Mouse (Mus musculus): ENCODE data around the gene Ppig. TPM values are rescaled to one million over a fixed set of nuclear protein-coding genes. Genes with fewer than 3 reads are reported as not detected.
"Not testable (repeated sequence)": the region's sequence is repeated elsewhere in the genome, so short reads cannot be mapped to it uniquely, and the experiment has no call there.

Gene Ppig
- total RNA-seq (2015) (136 and 142 TPM in 2 replicates), total RNA-seq (2017) (70.5 and 131 TPM in 2 replicates)

DNA sequence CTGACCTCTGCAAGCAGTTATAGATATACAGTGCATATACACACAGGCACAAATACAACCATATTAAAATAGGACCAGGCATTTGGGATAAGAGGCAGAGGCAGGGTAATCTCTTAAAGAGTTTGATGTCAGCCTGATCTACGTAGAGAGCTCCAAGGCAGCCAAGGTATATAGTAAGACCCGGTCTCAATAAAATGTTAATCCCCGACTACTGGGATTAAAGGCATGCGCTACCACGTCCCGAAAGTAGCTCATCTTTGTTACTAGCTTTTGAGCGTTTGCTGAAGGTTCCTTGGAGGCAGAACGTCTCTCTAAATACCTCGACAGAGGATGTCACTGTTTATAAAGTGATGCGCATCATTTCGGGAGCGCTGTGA, at the start of gene Ppig:
TSS of gene Ppig (plus strand) at position 273 of the 377 bp plus-strand sequence.
- no peak; the same call in 1 of the 2 replicates for ATAC-seq (replicated peaks; ENCODE audit: poor library complexity)

DNA sequence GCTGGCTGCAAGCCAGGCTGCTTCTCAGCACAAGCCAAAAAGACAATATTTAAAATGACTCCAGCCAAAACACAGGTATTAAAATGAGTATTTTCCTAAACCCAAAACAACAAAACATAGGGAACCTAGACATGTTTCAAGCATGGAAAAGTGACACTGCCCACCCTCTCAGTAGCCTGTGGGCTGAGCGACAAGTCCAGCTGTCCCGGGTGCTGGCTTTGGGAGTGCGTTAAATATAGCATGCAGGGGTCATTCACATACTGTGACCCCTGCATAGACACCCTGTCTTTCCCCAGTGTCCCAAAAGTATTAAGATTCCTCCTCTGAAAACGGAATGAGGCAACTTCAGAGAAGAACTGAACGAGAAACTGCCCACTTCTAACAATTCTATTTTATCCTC, 48.6 kb upstream of the Ppig start:
- ATAC-seq (replicated peaks; ENCODE audit: poor library complexity): no peak

DNA sequence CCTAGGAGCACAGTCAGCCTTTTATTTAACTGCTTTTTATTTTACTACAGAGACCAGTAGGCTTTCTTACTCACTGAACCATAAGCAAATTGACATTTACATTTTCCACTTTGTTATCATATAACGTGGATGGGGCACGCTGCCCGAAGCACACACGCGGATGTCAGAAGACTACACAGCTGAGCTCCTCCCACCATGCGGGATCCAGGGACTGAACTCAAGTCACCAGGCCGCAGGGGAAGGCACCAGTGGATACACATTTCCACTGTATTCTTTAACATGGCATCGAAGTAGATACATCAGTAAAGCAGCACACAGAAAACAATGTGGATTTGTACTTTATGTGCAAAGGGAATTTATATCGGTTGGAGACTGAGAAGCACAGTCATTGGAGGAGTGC, 47.1 kb upstream of the Ppig start:
- ATAC-seq (replicated peaks; ENCODE audit: poor library complexity): no peak

DNA sequence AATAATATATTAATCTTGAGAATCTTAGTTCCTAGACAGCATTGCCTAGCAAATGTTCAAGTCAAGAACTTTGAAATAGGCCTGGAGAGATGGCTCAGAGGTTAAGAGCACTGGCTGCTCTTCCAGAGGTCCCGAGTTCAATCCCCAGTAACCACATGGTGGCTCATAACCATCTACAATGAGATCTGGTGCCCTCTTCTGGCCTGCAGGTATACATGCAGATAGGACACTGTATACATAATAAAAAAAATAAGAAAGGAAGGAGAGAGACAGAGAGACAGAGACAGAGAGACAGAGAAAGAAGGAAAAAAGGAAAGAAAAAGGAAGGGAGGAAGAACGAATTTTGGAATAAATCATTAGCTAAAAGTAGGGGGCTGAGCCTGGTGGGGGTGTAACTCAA, 45.6 kb upstream of the Ppig start:
- ATAC-seq (replicated peaks; ENCODE audit: poor library complexity): peak; percentile 60; the same call in 1 of the 2 replicates

DNA sequence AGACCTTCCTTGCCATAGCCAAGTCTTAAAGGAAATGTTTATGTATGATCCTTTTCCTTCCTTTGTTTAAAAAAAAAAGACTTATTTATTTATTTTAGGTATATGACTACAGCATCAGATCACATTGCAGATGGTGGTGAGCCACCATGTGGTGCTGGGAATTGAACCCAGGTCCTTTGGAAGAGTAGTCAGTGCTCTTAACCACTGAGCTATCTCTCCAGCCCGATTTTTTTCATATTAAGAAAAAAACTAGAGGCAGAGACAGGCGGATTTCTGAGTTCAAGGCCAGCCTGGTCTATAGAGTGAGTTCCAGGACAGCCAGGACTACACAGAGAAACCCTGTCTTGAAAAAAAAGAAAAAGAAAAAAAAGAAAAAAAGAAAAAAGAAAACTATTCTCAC, 45.1 kb upstream of the Ppig start:
- ATAC-seq (replicated peaks; ENCODE audit: poor library complexity): not testable (repeated sequence)

DNA sequence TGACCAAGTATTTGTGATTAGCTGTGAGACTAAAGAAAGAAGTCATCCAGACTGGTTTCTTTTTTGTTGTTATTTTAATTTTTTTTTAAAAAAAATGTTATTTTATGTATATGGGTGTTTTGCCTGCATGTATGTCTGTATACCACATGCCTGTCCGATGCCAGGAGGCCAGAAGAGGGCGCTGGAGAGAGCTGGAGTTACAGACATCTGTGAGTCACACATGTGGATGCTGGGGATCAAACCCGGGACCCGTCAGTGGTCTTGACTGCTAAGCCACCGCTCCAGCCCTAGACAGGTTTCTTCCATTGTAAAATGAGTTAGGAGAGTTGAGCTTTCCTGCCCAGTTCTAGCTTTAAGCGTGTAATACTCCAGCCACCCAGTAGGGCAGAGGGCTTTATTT, 42.4 kb upstream of the Ppig start:
- ATAC-seq (replicated peaks; ENCODE audit: poor library complexity): peak; percentile 52

DNA sequence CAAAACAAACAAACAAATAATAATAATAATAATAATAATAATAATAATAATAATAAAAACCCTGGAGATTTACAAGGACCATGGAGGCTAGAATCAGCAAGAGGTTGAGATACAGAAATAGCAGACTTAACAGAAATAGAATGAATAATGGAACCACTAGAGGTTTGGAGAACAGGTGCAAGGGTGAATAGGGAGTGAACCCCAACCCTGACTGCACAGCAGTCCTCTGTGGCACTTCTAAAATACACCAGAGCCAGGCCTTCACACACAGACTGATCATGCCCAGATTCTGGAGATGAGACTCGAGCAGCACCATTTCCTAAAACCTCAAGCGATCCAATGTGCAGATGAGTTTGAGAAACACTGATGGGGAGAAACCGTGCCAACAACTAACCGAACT, 40.4 kb upstream of the Ppig start:
- ATAC-seq (replicated peaks; ENCODE audit: poor library complexity): no peak

DNA sequence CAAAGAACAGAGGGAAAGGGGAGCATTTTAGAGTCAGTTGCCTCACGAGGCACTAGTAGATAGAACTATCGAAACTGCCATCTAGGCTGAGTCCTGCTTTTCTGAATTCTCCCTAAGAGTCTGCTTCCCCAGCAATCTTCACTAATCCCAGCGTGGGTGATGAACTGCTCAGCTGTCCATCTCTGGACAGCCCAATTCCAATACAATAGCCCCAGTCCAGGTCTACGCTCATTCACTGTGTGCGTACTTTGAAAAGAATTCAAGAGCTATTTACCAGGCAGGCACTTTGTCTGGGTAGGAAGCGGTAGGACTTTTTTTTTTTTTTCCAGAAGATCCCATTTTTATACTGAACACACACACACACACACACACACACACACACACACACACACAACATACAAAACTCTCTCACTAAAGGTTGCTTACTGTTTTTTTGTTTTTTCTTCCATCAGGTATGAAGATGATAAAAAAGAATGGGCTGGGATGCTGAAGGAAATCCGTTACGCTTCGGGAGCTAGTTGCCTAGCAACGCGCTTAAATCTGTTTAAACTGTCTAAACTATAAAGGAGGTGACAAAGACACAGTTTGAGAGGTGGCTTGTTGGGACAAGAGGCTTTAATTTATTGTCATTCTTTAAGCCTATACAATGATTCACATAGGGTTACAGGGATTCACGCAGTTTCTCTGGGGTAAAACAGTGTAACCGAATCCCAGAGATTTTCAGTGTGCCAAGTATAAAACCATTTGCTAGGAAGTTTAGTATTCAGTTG, 39.1 kb upstream of the Ppig start:
- ATAC-seq (replicated peaks; ENCODE audit: poor library complexity): no peak

DNA sequence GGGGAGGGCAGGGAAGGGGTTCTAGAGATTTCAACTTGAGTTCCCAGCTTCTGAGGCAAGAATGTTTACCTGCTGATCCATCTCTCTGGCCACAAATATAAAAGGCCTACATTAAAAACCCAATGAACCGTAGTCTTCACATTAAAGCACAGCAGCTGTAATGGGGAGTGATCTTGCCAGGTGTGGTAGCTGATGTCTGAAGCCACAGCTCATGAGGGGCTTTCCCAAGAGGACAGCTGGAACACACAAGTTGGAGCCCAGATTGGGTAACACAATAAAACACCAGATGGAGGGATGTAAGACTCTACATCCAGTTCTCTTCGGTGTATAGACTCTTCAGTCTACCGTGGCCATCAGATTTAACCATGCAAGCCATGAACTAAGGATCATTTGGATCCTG, 37.9 kb upstream of the Ppig start:
- no peak for ATAC-seq (replicated peaks; ENCODE audit: poor library complexity)

DNA sequence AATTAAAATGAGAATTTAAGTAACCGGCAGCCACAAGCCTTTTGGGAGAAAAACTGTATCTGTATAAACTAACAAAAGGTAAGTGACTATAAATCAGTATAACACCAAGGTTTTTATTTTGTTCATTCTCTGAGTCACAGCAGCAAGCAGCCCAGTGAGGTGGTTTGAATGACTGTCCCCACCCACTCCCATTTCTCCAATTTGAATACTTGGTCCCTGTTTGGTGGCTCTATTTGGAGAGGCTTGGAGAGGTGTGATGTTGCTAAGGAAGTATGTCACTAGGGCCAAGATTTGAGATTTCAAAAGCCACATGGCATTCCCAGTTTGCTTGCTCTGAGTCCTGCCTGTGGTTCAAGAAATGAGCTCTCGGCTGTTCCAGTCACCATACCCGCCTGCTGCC, 32.1 kb upstream of the Ppig start:
- ATAC-seq (replicated peaks; ENCODE audit: poor library complexity): no peak

DNA sequence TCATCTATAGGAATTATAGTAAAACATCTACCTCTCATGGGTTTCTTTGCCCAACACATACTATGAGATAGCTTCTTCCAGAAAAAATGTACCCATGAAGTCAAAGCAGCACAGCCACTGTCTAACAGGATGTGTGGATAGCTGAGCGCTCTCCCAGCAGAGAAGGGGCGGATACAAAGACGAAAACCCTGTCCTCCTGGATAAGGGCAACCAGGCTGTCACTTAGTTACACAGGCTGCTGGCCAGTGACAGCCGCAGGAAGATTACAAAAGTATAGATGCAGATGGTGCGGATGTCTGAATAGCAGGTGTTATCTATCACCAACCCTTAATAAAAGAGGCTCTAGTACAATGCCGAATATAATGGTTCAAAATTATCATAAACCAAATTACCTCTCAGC, 31.5 kb upstream of the Ppig start:
- ATAC-seq (replicated peaks; ENCODE audit: poor library complexity): no peak

DNA sequence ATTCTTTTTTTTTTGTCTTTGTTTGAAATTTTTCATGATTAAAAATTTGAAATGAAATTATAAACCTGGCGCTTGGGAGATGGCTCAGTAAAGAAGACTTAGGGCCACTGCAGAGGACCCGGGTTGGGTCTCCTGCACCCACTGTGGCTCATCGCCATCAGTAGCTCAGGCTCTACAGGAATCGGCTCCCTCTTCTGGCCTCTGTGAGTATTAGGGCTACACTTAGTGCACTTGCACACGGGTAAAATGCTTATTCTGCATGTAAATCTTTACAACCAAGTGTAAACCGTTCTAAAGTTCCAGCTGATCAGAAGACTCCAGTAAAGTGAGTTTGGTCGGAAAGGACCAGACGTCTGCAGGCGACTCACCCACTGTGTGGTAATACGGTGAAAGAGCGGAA, 28.8 kb upstream of the Ppig start:
- peak; percentile 71 for ATAC-seq (replicated peaks; ENCODE audit: poor library complexity)

DNA sequence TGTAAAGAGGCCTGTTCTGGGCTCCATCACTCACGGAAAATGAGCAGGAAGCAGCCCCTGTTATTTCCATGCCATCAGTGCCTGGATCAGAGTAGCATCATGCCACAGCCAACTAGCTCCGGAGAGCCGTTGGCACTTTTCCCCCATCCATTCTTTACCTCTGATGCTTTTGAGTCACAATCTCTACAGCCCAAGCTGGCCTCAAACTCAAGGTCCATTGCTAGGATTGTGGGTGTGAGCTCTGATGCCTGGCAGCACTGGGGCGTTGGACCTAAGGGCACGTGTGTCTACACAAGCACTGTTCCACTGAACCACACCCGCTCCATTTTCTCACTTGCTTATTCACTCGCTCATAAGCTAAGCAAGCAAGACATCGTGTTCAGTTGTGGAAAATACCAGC, 21.9 kb upstream of the Ppig start:
- no peak for ATAC-seq (replicated peaks; ENCODE audit: poor library complexity)

DNA sequence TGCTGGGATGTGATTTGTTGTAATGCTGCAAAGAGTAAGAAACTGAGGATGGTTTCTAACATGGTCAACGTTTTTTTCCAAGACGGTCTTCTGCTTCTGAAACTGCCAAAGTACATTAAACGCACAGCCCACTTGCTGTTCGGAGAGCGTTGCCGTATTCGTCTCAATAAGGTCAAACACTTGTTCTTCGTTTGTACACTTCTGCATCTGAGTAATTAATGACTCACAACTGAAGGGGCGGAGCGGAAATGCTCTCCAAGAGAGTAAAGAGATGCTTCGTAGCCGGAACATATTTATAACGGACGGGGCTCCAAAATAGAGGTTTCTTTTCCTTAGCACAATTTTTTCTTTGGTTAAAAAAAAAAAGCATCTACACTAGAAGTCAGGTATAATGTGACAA, 10.2 kb upstream of the Ppig start:
- ATAC-seq (replicated peaks; ENCODE audit: poor library complexity): no peak

DNA sequence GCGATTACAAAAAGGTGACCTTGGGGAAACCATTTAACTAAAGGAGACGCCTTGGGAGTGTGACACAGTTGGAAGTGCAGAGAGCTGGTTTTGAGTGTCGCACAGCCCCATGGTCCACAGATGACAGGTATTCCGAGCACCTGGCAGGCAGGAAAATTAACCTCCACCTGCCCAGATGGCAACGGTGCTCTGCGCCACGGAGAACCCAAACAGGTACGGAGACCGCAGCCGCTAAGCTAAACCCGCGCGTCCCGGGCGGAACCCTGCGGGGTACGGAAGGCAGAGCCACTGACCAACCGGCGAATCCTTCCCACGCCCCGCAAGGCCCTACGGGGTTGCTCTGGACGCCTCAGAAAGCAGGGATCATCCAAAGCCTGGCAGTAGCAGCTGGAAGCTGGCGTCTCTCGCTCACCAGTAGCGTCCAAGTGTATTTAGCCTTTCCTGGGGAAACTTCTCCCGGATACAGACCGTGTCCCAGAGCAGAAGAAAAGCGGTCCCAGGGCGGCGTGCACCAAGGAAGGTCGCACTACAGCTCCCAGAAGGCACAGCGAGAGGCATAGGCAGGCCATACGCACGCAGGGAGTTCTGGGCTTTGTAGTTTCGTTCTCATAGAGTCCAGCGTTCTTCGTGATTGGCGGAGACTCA, 9.2 kb upstream of the Ppig start, which contains the start of gene Fastkd1:
TSS of gene Fastkd1 (minus strand) at position 536 of the 645 bp plus-strand sequence.
- peak; percentile 99 for ATAC-seq (replicated peaks; ENCODE audit: poor library complexity)

DNA sequence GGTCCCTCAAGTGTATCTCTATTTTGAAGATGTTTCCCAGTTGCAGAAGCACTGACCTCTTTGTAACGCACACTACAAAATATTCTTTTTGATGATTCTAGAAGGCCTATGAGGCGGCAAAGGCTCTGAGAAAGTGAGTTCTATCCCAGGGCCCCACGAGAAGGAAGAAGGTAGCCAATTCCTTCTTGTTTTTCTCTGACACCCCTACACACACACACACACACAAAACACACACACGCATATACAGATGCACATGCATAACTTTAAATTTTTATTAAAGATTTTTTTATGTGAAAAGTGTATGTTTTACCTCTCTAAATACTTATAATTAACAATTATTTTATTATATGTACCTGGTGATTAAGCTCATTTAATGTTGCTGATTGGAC, 8.7 kb upstream of the Ppig start:
- ATAC-seq (replicated peaks; ENCODE audit: poor library complexity): no peak

DNA sequence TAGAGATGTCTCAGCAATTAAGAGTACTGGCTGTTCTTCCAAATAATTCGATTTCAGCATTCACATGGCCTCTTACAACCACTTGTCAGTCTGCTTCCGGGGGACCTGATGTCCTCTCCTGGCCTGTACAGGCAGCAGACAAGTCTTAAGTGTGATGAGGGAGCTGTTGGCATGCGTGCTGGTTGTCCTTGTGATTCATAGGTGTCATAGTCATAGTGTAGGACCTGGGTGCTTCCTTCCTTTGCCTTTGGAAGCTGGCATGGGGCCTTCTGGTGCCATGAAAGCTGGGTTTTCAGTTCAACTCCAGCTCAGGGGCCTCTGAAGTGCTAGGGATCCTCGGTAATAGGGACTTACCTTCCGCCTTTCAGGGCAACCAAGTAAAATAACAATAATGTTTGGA, 8.2 kb upstream of the Ppig start:
- ATAC-seq (replicated peaks; ENCODE audit: poor library complexity): no peak

DNA sequence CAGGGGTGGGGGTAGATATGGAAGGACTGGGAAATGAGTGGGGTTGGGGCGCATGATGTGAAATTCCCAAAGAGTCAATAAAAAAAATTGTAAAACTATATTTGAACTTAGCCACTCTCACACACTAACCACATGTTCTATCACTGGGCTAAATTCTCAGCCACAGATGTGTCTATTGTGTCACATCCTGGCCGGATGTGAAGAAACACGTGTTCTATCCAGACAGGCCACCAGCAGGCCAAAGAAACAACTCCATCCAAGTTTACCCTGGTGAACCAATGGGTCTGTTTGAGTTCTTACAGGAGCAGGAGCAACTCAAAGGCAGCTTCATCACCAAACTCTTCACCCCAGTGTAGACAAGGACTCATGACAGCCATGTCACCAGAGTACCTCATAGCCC, 5.9 kb upstream of the Ppig start:
- peak; percentile 59 for ATAC-seq (replicated peaks; ENCODE audit: poor library complexity)

DNA sequence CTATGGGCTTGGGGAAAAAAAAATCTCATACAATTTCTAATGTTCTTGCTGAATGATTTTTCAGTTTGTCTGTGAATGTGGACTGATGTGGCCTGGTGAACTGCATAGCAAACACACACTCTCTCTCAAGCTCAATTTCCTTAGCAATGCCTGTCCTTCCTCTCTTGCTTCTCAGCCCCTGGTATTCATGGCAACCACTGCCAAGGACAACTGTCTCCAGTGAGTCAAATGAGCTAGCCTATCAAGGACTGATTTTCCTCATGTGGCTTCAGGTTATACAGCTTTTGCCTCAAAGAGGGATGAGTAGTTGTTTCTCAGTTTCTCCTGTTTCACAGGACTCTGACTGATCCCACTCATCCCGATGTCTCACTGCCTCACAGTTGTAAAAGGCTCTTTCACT, 3.2 kb upstream of the Ppig start:
- no peak for ATAC-seq (replicated peaks; ENCODE audit: poor library complexity)

DNA sequence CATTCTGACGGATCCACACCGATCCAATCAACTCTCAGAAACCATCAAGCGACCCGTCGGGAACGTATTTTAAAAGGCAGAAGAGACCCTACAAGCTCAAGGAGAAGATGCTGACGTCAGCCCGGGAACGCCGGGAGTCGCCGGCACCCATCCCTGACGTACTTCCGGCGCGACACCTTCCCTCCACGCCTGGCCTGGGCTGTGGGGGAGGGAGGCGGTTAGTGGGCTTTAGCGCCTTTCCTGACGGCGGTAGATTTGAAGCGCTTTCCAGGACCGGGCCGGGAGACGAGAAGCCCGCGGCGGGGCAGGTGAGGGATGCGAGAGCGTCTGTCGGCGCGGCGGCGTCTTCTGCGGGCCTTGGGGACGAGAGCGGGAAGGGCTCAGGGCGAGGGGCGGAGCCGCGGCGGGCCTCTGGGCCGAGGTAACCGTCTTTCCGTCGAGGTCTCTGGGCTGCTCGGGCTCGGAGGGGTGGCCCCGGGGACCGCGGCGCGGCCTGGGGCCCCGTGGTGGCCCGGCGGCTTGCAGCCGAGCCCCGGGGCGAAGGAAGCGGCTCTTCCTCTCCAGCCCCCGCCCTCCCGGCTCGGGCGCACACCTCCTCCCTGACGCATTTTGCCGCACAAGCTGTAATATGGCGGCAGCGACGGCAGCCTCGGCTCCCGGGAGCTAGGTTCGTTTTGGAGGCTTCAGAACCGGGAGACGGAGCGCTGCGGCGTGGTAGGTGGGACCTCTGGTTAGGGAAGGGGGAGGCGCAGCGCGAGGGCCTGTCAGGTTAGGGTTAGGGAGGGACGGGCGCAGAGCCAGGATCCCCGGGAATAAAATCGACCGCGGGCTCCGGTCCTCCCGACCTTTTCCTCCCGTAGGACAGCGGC, 539 bp downstream of the Ppig start:
- ATAC-seq (replicated peaks; ENCODE audit: poor library complexity): peak; percentile 91

DNA sequence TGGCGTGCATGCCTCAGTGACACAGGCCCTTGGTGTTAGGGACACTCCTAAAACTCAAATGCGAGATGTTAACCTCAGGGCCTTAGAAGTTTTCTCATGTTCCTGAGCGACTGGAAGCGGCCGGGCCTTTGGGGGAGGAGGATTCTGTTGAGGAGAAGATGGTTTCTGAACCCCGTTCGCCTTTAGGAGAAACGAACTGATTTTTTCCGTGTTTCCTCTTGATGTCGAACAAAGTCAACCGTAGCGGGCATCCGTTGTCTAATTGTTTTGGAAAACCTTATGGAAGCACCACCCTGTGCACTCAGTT, 1.1 kb downstream of the Ppig start:
- no peak; the same call in 1 of the 2 replicates for ATAC-seq (replicated peaks; ENCODE audit: poor library complexity)

DNA sequence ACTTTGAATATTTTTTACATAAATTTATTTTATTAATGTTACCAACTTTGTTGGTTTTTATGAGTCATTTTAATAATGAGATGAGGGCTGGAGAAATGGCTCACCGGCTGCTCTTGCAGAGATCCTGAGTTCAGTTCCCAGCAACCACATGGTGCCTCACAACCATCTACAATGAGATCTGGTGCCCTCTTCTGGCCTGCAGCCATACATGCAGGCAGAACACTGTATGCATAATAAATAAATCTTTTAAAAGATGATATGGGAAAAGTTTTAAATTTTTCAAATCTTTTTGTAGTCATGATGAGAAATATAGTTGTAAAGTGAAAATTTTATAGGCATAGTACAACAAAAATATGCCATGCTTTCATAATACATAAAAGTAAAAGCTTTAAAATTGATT, 22.7 kb downstream of the Ppig start:
- ATAC-seq (replicated peaks; ENCODE audit: poor library complexity): no peak
